Mouse (Mus musculus): ENCODE data around the gene Homer2. TPM values are rescaled to one million over a fixed set of nuclear protein-coding genes. Genes with fewer than 3 reads are reported as not detected.
A peak's percentile ranks its signal among the peaks of the same experiment; 100 is the strongest.

Gene Homer2
- polyA plus RNA-seq, 1 experiment from 2014 or later, result 121 TPM

- H3K36me3 ChIP-seq, result peaks cover 9% of the 10 kb centered on the region
- peak overlapping the region; percentile 82 for H3K4me2 ChIP-seq
- peak overlapping the region; percentile 95 for H3K27ac ChIP-seq (ENCODE audit: poor library complexity, severe bottlenecking)
- H3K4me1 ChIP-seq (replicated peaks), result peaks cover 38% of the 10 kb centered on the region
- peak overlapping the region; percentile 90 for H3K4me3 ChIP-seq
- H3K9ac ChIP-seq, result no peak overlapping the region
- no peaks in the 10 kb centered on the region for H3K27me3 ChIP-seq (replicated peaks)
- peak; percentile 16 for ATAC-seq (ENCODE audit: insufficient number of reproducible peaks, low FRiP score)
- no peaks in the 10 kb centered on the region for H3K9me3 ChIP-seq (replicated peaks)
- 3% methylated on average over 5 of the region's 5 CpGs for WGBS
Observed at GRCm38 (mm10) chr7:81570752-81571107, 136.6 kb downstream of the Homer2 start.

GRCm38 (mm10) chr7:81570271-81570670, 137.1 kb downstream of the Homer2 start:
- 86% methylated on average over 3 of the region's 3 CpGs for WGBS
- ATAC-seq (ENCODE audit: insufficient number of reproducible peaks, low FRiP score), result no peak
- Histone ChIP-seq H3K27ac (ENCODE audit: poor library complexity, severe bottlenecking) (peak overlapping the region; percentile 95), H3K9me3 (replicated peaks) (no peaks in the 10 kb centered on the region), H3K36me3 (peaks cover 6% of the 10 kb centered on the region), H3K9ac (no peak overlapping the region), H3K4me2 (no peak overlapping the region), H3K4me1 (replicated peaks) (peaks cover 41% of the 10 kb centered on the region), H3K4me3 (no peak overlapping the region), H3K27me3 (replicated peaks) (no peaks in the 10 kb centered on the region)

- no peak for ATAC-seq (ENCODE audit: insufficient number of reproducible peaks, low FRiP score)
- H3K4me2 ChIP-seq, result no peak overlapping the region
- H3K4me1 ChIP-seq (replicated peaks), result peaks cover 41% of the 10 kb centered on the region
- no peak overlapping the region for H3K9ac ChIP-seq
- WGBS, result 89% methylated on average over 1 of the region's 1 CpGs
- H3K9me3 ChIP-seq (replicated peaks), result no peaks in the 10 kb centered on the region
- H3K27ac ChIP-seq (ENCODE audit: poor library complexity, severe bottlenecking), result 0 out of 2 replicates have a peak overlapping the region, but pooled peaks have one; percentile 95
- H3K36me3 ChIP-seq, result peaks cover 1% of the 10 kb centered on the region
- H3K27me3 ChIP-seq (replicated peaks), result no peaks in the 10 kb centered on the region
- H3K4me3 ChIP-seq, result no peak overlapping the region
Observed at GRCm38 (mm10) chr7:81569851-81570250, 137.5 kb downstream of the Homer2 start.

GRCm38 (mm10) chr7:81567396-81567795, 139.9 kb downstream of the Homer2 start:
- no peak overlapping the region for H3K4me3 ChIP-seq
- peaks cover 46% of the 10 kb centered on the region for H3K4me1 ChIP-seq (replicated peaks)
- ATAC-seq (ENCODE audit: insufficient number of reproducible peaks, low FRiP score), result no peak
- WGBS, result 75% methylated on average over 5 of the region's 5 CpGs
- peak overlapping the region; percentile 93 for H3K27ac ChIP-seq (ENCODE audit: poor library complexity, severe bottlenecking)
- H3K36me3 ChIP-seq, result no peaks in the 10 kb centered on the region
- no peaks in the 10 kb centered on the region for H3K27me3 ChIP-seq (replicated peaks)
- H3K4me2 ChIP-seq, result peak overlapping the region; percentile 80; the same call in 1 of the 2 replicates
- H3K9ac ChIP-seq, result 0 out of 2 replicates have a peak overlapping the region, but pooled peaks have one; percentile 59
- H3K9me3 ChIP-seq (replicated peaks), result no peaks in the 10 kb centered on the region

- Histone ChIP-seq H3K36me3 (no peaks in the 10 kb centered on the region), H3K27me3 (replicated peaks) (no peaks in the 10 kb centered on the region), H3K4me1 (replicated peaks) (peaks cover 41% of the 10 kb centered on the region), H3K27ac (ENCODE audit: poor library complexity, severe bottlenecking) (peak within 1 kb of the TSS; percentile 93), H3K4me2 (peak within 1 kb of the TSS; percentile 80), H3K4me3 (peak within 1 kb of the TSS; percentile 49), H3K9me3 (replicated peaks) (no peaks in the 10 kb centered on the region), H3K9ac (peak within 1 kb of the TSS; percentile 81)
- ATAC-seq (ENCODE audit: insufficient number of reproducible peaks, low FRiP score), result peak; percentile 41
- WGBS, result 44% methylated on average over 9 of the region's 9 CpGs
Observed at GRCm38 (mm10) chr7:81566892-81567291, 140.4 kb downstream of the Homer2 start, which contains the start of gene Fsd2. Fsd2 (minus strand) TSS chr7:81566944.

GRCm38 (mm10) chr7:81566332-81566731, 141.0 kb downstream of the Homer2 start:
- Histone ChIP-seq H3K27me3 (replicated peaks) (no peaks in the 10 kb centered on the region), H3K9ac (peak overlapping the region; percentile 76), H3K4me3 (peak overlapping the region; percentile 49), H3K9me3 (replicated peaks) (no peaks in the 10 kb centered on the region), H3K27ac (ENCODE audit: poor library complexity, severe bottlenecking) (peak overlapping the region; percentile 93), H3K36me3 (no peaks in the 10 kb centered on the region), H3K4me1 (replicated peaks) (peaks cover 42% of the 10 kb centered on the region), H3K4me2 (peak overlapping the region; percentile 80)
- no peak for ATAC-seq (ENCODE audit: insufficient number of reproducible peaks, low FRiP score)
- 27% methylated on average over 4 of the region's 4 CpGs for WGBS

- Histone ChIP-seq H3K9ac (peak overlapping the region; percentile 81), H3K9me3 (replicated peaks) (no peaks in the 10 kb centered on the region), H3K4me2 (peak overlapping the region; percentile 80), H3K27me3 (replicated peaks) (no peaks in the 10 kb centered on the region), H3K36me3 (no peaks in the 10 kb centered on the region), H3K27ac (ENCODE audit: poor library complexity, severe bottlenecking) (peak overlapping the region; percentile 93), H3K4me3 (peak overlapping the region; percentile 49), H3K4me1 (replicated peaks) (peaks cover 50% of the 10 kb centered on the region)
- ATAC-seq (ENCODE audit: insufficient number of reproducible peaks, low FRiP score), result no peak
- 47% methylated on average over 7 of the region's 7 CpGs for WGBS
Observed at GRCm38 (mm10) chr7:81565381-81566055, 141.8 kb downstream of the Homer2 start.

- Histone ChIP-seq H3K27ac (ENCODE audit: poor library complexity, severe bottlenecking) (peak overlapping the region; percentile 62), H3K9me3 (replicated peaks) (no peaks in the 10 kb centered on the region), H3K36me3 (0 out of 2 replicates have a peak, but pooled peaks cover 1% of the 10 kb centered on the region), H3K27me3 (replicated peaks) (no peaks in the 10 kb centered on the region), H3K9ac (peak overlapping the region; percentile 65), H3K4me1 (replicated peaks) (peaks cover 51% of the 10 kb centered on the region), H3K4me3 (peak overlapping the region; percentile 49), H3K4me2 (peak overlapping the region; percentile 80)
- WGBS, result 72% methylated on average over 7 of the region's 7 CpGs
- no peak for ATAC-seq (ENCODE audit: insufficient number of reproducible peaks, low FRiP score)
Observed at GRCm38 (mm10) chr7:81564766-81565165, 142.6 kb downstream of the Homer2 start.

- Histone ChIP-seq H3K4me1 (replicated peaks) (peaks cover 54% of the 10 kb centered on the region), H3K27ac (ENCODE audit: poor library complexity, severe bottlenecking) (peak overlapping the region; percentile 9; the same call in 1 of the 2 replicates), H3K27me3 (replicated peaks) (no peaks in the 10 kb centered on the region), H3K4me3 (no peak overlapping the region; the same call in 1 of the 2 replicates), H3K9me3 (replicated peaks) (no peaks in the 10 kb centered on the region), H3K9ac (0 out of 2 replicates have a peak overlapping the region, but pooled peaks have one; percentile 23), H3K4me2 (peak overlapping the region; percentile 80), H3K36me3 (peaks cover 13% of the 10 kb centered on the region; the same call in 1 of the 2 replicates)
- 40% methylated on average over 4 of the region's 4 CpGs for WGBS
- ATAC-seq (ENCODE audit: insufficient number of reproducible peaks, low FRiP score), result no peak
Observed at GRCm38 (mm10) chr7:81563506-81564015, 143.8 kb downstream of the Homer2 start.

- no peaks in the 10 kb centered on the region for H3K27me3 ChIP-seq (replicated peaks)
Observed at GRCm38 (mm10) chr7:81561211-81561610, 146.1 kb downstream of the Homer2 start.

More at GRCm38 (mm10) chr7:81561211-81561610, 146.1 kb downstream of the Homer2 start:
- H3K4me2 ChIP-seq, result no peak overlapping the region
- H3K9ac ChIP-seq, result no peak overlapping the region
- H3K4me3 ChIP-seq, result no peak overlapping the region
- H3K4me1 ChIP-seq (replicated peaks), result peaks cover 46% of the 10 kb centered on the region
- H3K9me3 ChIP-seq (replicated peaks), result no peaks in the 10 kb centered on the region
- peaks cover 24% of the 10 kb centered on the region for H3K36me3 ChIP-seq
- ATAC-seq (ENCODE audit: insufficient number of reproducible peaks, low FRiP score), result no peak
- H3K27ac ChIP-seq (ENCODE audit: poor library complexity, severe bottlenecking), result peak overlapping the region; percentile 33; the same call in 1 of the 2 replicates
- WGBS, result 72% methylated on average over 5 of the region's 5 CpGs

All from heart, embryonic 12.5 days (tissue).